Mouse (Mus musculus): Measurements from ENCODE around the gene Aldh3b3. TPM values are rescaled to one million over a fixed set of nuclear protein-coding genes. Genes with fewer than 3 reads are reported as not detected.
A peak's percentile ranks its signal among the peaks of the same experiment; 100 is the strongest.
"Not testable (repeated sequence)": the region's sequence is repeated elsewhere in the genome, so short reads cannot be mapped to it uniquely, and the experiment has no call there.

The Aldh3b3 gene
- total RNA-seq, 2 experiments from 2014 or later: 0.63 to 0.76 TPM

DNA sequence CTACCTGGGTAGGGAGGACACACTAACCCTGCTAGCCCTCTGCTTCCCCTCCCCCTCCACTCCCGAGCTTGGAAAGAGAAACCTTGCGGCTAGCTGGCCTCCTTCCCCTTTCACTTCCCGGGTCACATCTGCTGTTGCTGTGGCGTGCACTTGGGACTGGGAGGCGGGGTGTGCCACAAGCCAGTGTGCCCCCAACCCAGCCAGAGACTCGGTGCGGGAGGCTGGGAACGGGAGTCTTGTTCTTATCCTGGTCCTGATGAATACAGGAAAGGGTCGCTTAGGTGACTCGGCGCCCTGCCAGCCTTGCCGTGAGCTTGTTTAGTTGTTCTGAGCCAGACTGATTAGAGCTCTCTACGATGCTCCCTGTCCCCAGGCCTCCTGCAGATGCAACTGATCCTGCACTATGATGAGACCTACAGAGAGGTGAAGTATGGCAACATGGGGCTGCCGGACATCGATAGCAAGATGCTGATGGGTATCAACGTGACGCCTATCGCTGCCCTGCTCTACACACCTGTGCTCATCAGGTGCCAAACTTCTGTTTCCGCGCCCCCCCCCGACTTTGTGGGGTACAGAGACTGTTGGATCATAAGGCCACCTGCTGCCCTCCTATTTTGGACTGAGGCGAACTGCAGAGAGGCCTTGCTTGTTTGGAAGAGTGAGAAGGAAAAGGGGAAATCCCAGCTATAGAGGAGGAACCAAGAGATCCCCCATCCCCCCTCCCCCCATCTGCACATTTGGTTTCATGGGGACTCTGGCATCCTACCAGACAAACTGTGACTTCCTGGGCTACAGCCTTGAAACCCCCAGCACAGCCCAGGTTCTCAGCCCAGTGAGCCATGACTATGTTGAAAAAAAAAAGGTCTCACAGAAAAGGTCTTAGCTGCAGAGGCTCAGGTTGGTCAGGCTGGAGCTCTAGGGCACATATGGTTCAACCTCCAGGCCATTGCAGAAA is 22.3 kb upstream of the Aldh3b3 start:
- peak; percentile 78 for DNase-seq

DNA sequence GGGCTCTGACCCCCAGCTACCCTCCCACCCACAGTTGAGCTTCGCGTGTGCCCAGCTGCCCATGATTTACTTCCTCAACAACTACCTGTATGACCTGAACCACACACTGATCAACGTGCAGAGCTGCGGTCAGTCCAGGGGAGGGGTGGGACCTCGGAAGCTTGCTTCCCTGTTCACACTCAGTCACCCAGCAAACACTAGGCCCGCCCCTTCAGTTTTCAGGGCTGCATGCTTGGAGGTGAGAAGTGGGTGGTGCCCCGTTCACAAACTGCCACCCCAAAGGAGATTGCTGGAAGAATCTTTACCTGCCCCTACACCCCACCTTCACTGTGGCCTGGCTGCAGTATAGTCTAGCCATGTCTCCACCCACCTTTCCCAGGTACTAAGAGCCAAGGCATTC is 16.1 kb upstream of the Aldh3b3 start:
- no peak for DNase-seq

DNA sequence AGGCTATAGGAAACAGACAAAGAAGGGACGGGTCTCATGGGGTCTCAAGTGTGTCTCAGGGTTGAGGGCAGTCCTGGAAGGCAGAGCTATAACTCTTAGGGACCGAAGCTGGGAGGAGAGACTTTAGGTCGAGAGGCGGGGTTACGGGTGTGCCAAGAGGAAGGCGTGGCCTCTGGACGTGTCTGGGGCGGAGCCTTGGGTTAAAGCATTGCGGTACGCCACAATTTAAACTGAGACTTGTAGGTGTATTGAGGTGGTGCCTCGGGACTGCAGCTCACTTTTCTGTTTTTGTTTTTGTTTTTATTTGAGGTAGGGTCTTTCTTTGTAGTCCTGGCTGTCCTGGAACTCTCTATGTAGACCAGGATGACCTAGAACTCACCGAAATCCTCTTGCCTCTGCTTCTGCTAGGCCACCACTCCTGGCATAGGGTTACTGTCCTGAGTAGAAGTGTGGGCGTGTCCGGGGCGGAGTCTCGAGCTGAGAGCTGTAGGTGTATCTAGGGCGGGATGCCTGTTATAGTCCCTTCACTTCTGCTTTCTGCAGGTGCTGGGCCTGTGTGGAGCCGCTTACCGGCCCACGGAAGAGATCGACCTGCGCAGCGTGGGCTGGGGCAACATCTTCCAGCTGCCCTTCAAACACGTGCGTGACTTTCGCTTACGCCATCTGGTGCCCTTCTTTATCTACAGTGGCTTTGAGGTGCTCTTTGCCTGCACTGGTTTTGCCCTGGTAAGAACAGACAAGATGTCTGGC is 15.3 kb upstream of the Aldh3b3 start:
- DNase-seq: no peak

DNA sequence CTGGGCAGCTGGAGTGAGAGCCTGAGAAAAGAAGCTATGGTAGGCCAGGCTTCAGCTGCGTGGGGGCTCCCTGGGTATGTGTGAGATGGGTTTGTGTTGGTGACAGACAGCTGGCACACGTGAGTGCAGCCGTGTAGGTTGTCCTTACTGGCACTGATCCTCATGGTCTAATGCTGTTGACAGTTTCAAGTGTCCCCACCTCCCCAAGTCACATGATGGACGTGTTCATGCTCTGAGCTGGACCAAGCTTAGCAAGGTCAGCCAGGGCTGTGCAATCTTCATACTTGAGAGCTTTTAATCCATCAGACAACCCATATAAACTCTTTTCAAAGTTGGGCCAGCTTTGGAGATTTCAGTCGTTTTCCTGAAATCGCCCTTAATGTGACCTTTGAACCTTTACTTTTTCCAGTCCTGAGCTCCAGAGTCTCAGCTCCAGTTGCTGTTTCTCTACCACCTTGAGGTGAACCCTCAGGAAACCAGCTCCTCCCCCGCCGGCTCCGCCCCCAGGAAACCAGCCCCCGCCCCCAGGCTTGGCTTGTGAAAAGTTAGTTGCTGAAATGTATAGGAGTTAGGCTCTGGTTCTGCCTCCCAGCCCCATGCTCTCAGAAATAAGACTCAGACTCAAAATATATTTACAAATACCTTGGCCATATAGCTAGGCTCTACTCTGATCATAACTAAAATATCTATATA is 12.4 kb upstream of the Aldh3b3 start:
- DNase-seq: no peak

DNA sequence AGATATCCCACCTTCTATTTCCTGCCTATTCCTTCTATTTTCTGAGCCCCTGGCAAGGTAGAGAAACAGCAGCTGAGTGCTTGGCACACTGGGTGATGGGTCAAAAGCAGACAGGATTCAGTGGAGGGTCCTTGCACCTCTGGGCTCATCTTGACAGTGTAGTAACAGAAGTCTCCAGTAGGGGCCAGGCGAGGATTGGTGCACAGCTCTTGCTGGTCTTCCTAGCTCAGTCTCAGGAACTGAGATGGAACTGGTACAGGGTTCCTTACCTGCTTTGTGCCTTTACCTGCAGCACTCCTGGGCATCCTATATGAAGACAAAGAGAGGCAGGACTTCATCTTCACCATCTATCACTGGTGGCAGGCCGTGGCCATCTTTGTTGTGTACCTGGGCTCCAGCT is 11.7 kb upstream of the Aldh3b3 start:
- peak; percentile 81 for DNase-seq

DNA sequence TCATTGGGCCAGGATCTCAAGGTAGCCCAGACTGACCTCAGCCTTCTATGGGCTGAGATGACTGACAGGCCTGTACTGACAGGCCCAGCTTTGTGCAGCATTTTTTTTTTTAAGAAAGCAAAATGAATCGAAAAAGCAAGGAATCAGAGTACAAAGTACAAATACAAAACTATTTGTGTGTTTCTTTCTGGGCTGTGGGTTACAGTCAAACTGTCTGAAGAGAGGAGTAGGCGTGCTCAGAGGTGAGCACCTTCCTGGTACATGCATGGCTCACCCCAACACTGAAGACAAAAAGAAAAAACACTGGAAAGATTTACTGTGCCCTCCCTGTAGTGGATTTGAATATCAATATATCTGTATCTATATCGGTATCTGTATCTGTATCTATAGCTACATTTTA is 10.6 kb upstream of the Aldh3b3 start:
- no peak for DNase-seq

DNA sequence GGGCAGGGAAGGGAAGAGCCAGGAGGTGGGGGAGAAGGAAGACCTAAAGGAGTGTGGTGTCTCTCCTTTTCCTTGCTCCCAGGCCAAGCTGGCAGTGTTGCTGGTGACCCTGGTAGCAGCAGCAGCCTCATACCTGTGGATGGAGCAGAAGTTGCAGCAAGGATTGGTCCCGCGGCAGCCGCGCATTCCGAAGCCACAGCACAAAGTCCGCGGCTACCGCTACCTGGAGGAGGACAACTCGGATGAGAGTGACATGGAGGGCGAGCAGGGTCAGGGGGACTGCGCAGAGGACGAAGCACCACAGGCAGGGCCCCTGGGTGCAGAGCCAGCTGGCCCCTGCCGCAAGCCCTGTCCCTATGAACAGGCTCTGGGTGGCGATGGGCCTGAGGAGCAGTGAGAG is 9.9 kb upstream of the Aldh3b3 start:
- DNase-seq: no peak

DNA sequence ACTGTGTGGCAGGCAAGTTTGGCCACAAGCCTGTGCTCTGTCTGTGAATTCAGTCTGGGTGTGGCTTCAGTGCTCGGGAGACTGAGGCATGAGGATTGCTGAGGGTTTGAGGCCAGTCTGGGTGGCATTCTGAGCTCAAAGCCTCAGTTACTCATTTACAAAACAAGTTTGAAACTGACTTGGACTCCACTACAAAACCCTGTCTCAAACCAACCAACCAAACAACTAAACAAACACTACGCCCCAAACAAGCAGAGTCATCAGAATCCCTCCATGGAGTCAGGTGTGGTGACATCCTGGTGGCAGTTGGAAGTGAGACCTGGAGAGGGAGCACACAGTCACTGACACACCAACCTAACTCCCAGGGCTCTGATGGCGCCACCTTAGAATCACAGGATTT is 8.1 kb upstream of the Aldh3b3 start:
- DNase-seq: no peak

DNA sequence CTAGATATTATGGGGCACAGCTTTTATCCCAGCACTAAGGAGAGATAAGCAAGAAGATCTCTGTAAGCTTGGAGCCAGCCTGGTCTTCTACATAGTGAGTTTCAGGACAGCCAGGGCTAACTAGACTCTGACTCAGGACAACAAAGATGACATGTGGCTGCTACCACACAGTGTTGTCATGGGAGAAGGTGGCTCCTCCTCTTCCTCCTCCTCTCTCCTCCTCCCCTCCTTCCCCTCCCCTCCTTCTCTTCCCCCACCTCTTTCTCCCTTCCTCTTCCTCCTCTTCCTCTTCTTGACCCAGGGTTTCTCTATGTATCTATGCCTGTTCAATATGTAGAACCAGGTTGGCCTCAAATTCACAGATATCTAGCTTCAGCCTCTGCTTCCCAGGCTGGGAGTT is 7.0 kb upstream of the Aldh3b3 start:
- no peak for DNase-seq

DNA sequence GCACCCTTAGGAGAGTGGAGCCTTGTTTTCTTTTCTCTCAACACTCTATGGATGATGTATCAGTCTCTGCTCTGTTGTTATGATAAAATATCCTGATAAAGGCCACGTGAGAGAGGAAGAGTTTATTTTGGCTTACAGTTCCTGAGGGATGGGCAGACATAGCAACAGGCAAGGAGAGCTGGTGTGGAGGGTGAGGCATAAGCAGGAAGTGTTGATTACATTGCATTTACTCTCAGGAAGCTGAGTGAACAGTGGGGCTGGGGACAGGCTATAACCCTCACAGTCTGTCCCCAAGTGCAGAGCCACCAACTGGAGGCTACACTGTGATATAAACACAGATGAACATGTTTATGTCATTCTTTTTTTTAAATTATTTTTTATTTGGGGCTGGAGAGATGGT is 6.3 kb upstream of the Aldh3b3 start:
- no peak for DNase-seq

DNA sequence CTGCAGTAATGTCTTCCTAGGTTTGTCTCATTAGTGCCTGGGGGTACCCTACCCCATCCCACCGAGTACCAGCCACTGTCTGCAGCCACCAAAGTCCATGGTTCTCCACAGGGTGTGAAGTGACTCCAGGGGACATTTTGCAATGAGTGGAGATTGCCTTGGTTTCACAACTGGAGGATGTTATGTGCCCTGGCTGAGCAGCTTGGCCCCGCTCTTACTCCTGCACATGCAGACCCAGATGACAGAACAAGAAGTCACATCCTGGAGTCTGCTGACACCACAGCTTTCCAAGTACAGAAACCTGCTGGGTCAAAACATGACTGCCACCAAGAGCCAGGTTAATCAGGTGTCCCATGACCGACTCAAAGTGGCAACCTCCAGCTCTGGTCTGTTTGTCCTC is 3.4 kb upstream of the Aldh3b3 start:
- DNase-seq: no peak

DNA sequence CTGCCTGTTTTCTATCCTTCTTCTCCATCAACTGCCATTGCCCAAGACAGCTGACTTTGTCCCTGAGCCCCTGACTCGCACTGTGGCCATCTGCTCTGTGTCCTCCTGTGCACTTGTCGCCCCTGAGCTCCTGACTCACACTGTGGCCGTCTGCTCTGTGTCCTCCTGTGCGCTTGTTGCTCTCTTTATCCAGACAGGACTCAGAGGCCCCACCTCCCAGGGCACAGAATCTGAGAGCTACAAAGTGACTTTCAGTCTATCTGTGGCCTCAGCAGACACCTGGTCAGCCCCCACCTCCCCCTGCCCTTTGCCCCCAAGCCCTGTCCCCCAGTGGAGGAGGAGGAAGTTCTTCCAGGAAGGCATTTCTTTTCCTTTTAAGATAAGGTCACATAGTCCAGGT is 2.6 kb upstream of the Aldh3b3 start:
- DNase-seq: no peak

DNA sequence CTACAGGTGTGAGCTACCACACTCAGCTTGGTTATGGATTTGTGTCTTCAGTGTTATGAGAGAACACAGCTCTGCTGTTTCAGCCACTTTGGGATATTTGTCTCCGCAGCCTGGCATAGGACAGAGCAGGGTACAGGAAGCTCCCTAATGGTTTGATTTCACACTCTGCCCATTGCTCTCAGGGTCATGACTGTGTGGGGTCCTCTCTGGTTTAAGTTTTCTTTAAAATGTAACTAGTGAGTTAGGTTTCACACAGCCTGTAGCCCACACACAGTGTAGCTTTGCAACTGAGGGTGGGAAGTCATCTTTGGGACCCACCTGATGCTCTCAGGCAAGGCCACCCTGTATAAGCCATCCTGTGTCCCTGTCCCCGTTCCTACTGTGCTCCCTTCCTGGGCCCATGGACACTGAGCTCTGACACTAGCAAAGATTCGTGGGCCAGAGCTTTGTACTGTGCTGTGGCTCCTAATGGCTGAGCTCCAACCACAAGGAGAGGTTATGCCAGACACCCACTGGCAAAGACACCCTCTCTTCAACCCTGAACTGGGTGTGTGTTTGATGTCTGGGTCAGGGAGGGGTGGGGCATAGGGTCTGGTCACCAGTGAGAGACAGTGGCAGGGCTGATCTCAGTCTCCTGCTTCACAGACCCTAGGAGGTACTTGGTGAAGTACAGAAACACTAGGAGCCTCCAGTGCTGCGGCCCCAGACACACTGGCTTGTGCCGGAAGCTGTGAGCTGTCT is 979 bp upstream of the Aldh3b3 start:
- DNase-seq: not testable (repeated sequence)

DNA sequence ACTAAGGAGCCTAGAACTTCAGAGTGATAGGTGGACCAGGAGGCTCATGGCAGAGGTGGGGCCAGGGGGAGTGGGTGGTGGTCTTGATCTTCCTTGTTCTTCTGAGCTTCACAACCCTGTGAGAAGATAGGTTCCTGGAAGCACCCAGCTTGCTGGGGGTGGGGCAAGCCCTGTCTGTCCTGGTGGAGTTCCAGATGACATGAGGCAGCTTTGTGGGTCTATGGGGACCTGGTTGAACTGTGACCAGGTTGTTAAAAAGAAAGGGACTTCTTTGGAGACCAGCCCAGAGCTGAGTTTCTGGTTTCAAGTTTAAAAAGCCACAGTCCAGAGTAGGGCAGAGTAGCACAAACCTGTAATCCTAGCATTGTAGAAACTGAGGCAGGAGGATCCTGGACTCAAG is 585 bp downstream of the Aldh3b3 start:
- DNase-seq: peak; percentile 57

DNA sequence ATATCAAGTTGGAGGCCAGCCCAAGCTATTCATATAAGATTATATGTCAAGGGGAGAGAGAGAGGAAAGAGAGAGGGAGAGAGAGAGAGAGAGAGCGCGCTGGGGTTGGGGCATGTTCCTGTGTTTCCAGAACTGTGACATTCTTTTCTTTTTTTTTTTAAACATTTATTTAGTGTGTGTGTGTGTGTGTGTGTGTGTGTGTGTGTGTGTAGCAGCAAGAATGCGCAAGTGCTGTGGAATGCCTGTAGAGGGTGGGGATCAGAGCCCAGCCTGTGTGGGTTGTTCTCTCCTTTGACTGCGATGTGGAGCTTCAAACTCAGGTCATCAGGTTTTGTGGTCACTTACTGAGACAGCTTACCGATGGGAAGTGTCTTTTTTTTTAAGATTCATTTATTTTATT is 1.8 kb downstream of the Aldh3b3 start:
- no peak for DNase-seq

DNA sequence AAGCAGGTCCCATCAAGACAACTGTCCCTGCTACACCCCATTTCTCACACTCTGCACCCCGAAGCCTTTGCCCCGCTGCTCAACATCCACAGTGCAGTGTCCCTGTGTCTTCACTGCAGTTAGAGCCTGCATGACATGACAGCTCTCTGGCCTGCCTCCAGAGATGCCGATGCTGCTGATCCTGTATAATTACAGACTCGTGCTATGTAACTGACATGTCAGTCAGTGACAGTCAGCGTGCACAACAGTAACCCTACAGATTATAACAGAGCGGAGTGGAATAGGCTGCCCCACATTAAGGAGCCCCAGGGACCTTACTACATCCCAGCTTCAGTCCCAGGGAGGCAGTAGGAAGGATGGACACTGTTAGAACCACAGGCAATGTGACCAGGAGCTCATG is 3.4 kb downstream of the Aldh3b3 start:
- not testable (repeated sequence) for DNase-seq

DNA sequence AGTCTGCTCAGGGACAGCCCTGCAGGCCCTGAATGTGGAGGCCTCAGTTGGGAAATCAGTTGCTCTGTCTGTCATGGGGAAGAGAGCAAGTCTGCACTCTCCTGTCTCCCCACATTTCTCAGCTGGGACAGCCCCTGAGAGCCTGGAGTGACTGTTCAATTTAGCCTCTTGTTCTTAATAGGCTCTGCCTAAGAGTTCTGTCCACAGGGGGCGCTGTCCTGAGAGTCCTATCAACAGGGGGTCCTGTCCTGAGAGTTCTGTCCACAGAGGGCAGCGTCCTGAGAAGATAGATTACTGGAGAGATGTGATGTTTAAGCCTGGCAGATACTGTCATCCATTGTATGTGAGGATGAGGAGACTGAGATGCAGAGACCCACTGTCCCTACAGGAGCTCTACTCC is 4.0 kb downstream of the Aldh3b3 start:
- no peak for DNase-seq

DNA sequence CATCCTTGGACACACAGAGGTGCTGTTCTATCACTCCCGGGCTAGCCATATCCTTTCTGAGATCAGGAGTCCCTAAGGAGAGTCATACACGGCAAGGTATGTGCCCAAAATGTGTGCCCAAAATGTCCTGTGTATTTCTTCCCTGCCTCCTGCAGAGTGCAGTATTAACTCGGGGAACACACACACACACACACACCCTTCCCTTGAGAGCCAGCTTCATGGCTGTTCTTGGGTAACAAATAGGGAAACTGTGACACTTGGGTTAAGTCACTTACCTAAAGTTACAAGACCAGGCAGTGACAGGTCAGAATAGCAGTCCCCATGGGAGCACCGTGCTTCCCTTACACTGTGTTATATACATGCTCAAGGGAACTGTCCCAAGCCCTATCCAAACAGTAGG is 5.6 kb downstream of the Aldh3b3 start:
- DNase-seq: no peak

DNA sequence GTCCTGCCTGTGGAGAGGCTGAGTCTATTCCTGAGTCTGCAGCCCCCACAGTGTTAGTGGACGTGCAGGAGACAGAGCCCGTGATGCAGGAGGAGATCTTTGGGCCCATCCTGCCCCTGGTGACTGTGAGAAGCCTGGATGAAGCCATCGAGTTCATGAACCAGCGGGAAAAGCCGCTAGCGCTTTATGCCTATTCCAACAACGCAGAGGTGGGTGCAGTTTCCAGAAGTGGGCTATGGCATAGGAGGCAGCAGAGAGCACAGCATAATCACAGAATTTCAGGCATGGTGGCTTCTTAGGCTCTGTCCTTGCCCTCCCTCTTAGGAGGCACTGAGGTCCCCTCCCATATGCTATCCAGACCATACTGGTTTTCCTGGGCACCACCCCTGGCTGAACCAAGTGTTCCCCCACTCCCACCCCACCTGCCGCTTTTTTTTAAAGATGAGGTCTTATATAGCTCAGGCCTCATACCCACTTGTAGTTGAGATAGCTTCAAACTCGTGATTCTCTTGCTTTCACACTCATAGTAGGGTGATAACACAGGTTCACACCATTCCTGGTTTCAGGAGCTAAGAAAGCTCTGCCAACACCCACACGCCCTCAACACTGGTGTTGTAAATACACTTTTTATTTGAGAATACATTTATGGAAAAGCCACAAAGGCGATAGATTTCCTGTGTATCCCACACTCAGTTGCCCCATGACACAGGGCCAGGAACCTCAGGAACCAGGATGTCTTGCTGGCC is 8.1 kb downstream of the Aldh3b3 start:
- no peak for DNase-seq

DNA sequence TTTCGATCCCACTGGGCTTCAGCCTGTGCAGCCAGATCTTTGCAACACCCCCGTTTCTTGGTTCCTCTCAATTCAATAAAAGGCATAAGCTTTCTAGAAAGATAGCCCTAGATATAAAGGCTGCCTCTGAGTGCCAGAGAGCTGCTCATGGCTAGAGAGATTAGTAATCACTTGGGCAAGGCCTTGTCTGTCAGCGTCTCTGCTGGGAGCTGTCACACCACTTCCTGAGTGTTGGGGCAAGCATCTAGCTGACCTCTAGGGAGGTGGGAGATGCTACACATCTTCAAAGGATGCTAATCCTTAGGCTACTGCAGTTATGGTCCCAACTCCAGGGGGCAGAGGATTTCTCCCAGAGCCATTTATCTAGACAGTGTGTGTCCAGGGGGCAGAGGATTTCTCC is 8.8 kb downstream of the Aldh3b3 start:
- DNase-seq: no peak

DNA sequence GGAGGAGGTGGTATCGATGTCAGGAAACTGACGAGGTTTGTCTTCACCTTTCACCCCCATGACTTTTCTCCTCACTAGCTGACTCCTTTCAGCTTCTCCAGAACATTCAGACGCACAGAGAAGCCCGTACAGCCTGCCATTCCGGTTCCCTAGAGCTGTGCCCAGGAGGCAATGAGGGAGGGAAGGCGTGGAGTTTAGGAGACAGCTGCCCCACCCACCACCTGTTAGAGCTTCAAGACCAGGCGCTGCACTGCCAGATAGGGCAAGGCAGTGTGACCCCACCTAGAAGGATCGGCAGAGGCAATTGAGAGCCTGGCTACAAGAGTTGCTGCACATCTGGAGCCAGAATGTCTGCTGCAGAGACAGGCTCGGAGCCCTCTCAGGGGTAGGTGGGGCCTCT is 13.8 kb downstream of the Aldh3b3 start, which contains the start of gene Aldh3b2:
Gene Aldh3b2, plus strand, starts transcription at position 100 of the 400 bp plus-strand sequence.
- no peak for DNase-seq
